Mouse (Mus musculus) 416B (cell line): ENCODE data around the gene B3gat1.
A peak's percentile ranks its signal among the peaks of the same experiment; 100 is the strongest.

Experiments used
- DNase-seq: peaks from one replicate; pipeline ENCODE4 v3.0.0; 2011; ENCODE audit warnings: low read depth

The B3gat1 gene

GRCm38 (mm10) chr9:26733206-26733891 lies at the start of gene B3gat1:
B3gat1 (plus strand) TSS chr9:26733728.
- no peak for DNase-seq

- no peak for DNase-seq
Observed at GRCm38 (mm10) chr9:26689171-26689570, 44.4 kb upstream of the B3gat1 start.

GRCm38 (mm10) chr9:26689956-26690698 lies 43.4 kb upstream of the B3gat1 start:
- DNase-seq = no peak

- DNase-seq = no peak
Observed at GRCm38 (mm10) chr9:26692641-26693040, 40.9 kb upstream of the B3gat1 start.

- DNase-seq = no peak
Observed at GRCm38 (mm10) chr9:26694656-26695055, 38.9 kb upstream of the B3gat1 start.

GRCm38 (mm10) chr9:26695178-26695577 lies 38.4 kb upstream of the B3gat1 start:
- DNase-seq = no peak

- DNase-seq = no peak
Observed at GRCm38 (mm10) chr9:26698286-26698685, 35.2 kb upstream of the B3gat1 start.

GRCm38 (mm10) chr9:26700329-26700728 lies 33.2 kb upstream of the B3gat1 start:
- DNase-seq = no peak

- DNase-seq = no peak
Observed at GRCm38 (mm10) chr9:26718388-26718787, 15.1 kb upstream of the B3gat1 start.

- DNase-seq = no peak
Observed at GRCm38 (mm10) chr9:26721771-26722170, 11.8 kb upstream of the B3gat1 start.

- no peak for DNase-seq
Observed at GRCm38 (mm10) chr9:26725709-26726108, 7.8 kb upstream of the B3gat1 start.

GRCm38 (mm10) chr9:26727445-26727844 lies 6.1 kb upstream of the B3gat1 start:
- peak; percentile 5 for DNase-seq

- DNase-seq = no peak
Observed at GRCm38 (mm10) chr9:26728556-26728955, 5.0 kb upstream of the B3gat1 start.

- no peak for DNase-seq
Observed at GRCm38 (mm10) chr9:26733986-26734385, 458 bp downstream of the B3gat1 start.

- DNase-seq = no peak
Observed at GRCm38 (mm10) chr9:26737116-26737515, 3.6 kb downstream of the B3gat1 start.

- no peak for DNase-seq
Observed at GRCm38 (mm10) chr9:26742817-26743216, 9.3 kb downstream of the B3gat1 start.

- no peak for DNase-seq
Observed at GRCm38 (mm10) chr9:26747121-26747520, 13.6 kb downstream of the B3gat1 start.

- no peak for DNase-seq
Observed at GRCm38 (mm10) chr9:26748893-26749292, 15.4 kb downstream of the B3gat1 start.

GRCm38 (mm10) chr9:26760081-26760480 lies 26.6 kb downstream of the B3gat1 start:
- no peak for DNase-seq

GRCm38 (mm10) chr9:26760576-26760975 lies 27.0 kb downstream of the B3gat1 start:
- no peak for DNase-seq

GRCm38 (mm10) chr9:26762477-26762876 lies 28.9 kb downstream of the B3gat1 start:
- no peak for DNase-seq

GRCm38 (mm10) chr9:26768181-26768580 lies 34.7 kb downstream of the B3gat1 start:
- no peak for DNase-seq

GRCm38 (mm10) chr9:26775700-26776099 lies 42.2 kb downstream of the B3gat1 start:
- DNase-seq = no peak
